Mouse (Mus musculus) spleen, adult 2 months (tissue): Measurements from ENCODE around the gene Eef1a1.
"Not testable (repeated sequence)": the region's sequence is repeated elsewhere in the genome, so short reads cannot be mapped to it uniquely, and the experiment has no call there.

Source experiments
- CTCF ChIP-seq: fragments of 200-500 bp; IDR thresholded peaks from 2 replicates; pipeline ENCODE4 v1.5.1; 2011; ENCODE audit warnings: mild to moderate bottlenecking, inconsistent platforms; ENCODE audit not compliant: insufficient read depth, insufficient read length, insufficient replicate concordance; ENCODE audit errors: extremely low read depth
- POLR2A ChIP-seq: fragments of 200-500 bp; IDR thresholded peaks from 2 replicates; pipeline ENCODE4 v1.6.1; 2011; ENCODE audit warnings: low read depth, low read length, inconsistent platforms

GRCm38 (mm10) chr9:78479308-78479707, 9.6 kb downstream of the Eef1a1 start:
- not testable (repeated sequence) for TF ChIP-seq CTCF, POLR2A
